Mouse (Mus musculus) urinary bladder, postnatal 36 days (tissue): Measurements from ENCODE around the gene Triobp.

Experiments
- DNase-seq, 2 experiments: peaks; one replicate each; pipeline ENCODE4 v3.0.0; 2022; ENCODE audit warnings: low spot score in 2 of 2, mixed read lengths in 1 of 2

Triobp gene

GRCm38 (mm10) chr15:78947657-78948056 is at the start of gene Triobp:
Gene Triobp (plus strand): TSS chr15:78947724.
- DNase-seq, result peak; percentile 65 to 85

- DNase-seq, result no peak
Observed at GRCm38 (mm10) chr15:78898507-78899001, 49.0 kb upstream of the Triobp start.

GRCm38 (mm10) chr15:78899409-78899739 is 48.1 kb upstream of the Triobp start, which contains the start of gene Gm49510:
Gene Gm49510 (plus strand): TSS chr15:78899667.
- DNase-seq, result no peak

GRCm38 (mm10) chr15:78899740-78900584 is 47.6 kb upstream of the Triobp start, which contains the start of gene Sh3bp1:
Gene Sh3bp1 (plus strand): TSS chr15:78899768.
- peak; percentile 51 to 72 for DNase-seq

- DNase-seq, result peak; percentile 47 to 49
Observed at GRCm38 (mm10) chr15:78900585-78901421, 46.7 kb upstream of the Triobp start.

- no peak for DNase-seq
Observed at GRCm38 (mm10) chr15:78901422-78901789, 46.1 kb upstream of the Triobp start.

GRCm38 (mm10) chr15:78903243-78903642 is 44.3 kb upstream of the Triobp start:
- peak; percentile 70 to 79 for DNase-seq

GRCm38 (mm10) chr15:78908399-78908798 is 39.1 kb upstream of the Triobp start:
- DNase-seq, result no peak

GRCm38 (mm10) chr15:78908982-78909381 is 38.5 kb upstream of the Triobp start:
- no peak for DNase-seq

GRCm38 (mm10) chr15:78912040-78912439 is 35.5 kb upstream of the Triobp start:
- no peak for DNase-seq

GRCm38 (mm10) chr15:78913632-78914090 is 33.9 kb upstream of the Triobp start, which contains the start of gene Pdxp:
Gene Pdxp (plus strand): TSS chr15:78913919.
- DNase-seq, result peak; percentile 82 to 91

- DNase-seq, result no peak
Observed at GRCm38 (mm10) chr15:78914091-78914822, 33.3 kb upstream of the Triobp start.

- DNase-seq, result no peak
Observed at GRCm38 (mm10) chr15:78914823-78915659, 32.5 kb upstream of the Triobp start.

GRCm38 (mm10) chr15:78915660-78916017 is 31.9 kb upstream of the Triobp start:
- peak in 1 of 2 experiments; percentile 68 for DNase-seq

GRCm38 (mm10) chr15:78916052-78916826 is 31.3 kb upstream of the Triobp start:
- no peak for DNase-seq

- peak in 1 of 2 experiments; percentile 2 for DNase-seq
Observed at GRCm38 (mm10) chr15:78918126-78918525, 29.4 kb upstream of the Triobp start.

GRCm38 (mm10) chr15:78919914-78920313 is 27.6 kb upstream of the Triobp start:
- no peak for DNase-seq

- no peak for DNase-seq
Observed at GRCm38 (mm10) chr15:78922700-78923099, 24.8 kb upstream of the Triobp start.

- no peak for DNase-seq
Observed at GRCm38 (mm10) chr15:78923585-78923984, 23.9 kb upstream of the Triobp start.

GRCm38 (mm10) chr15:78925129-78925528 is 22.4 kb upstream of the Triobp start:
- DNase-seq, result no peak
